Mouse (Mus musculus) CH12.LX (cell line): Measurements from ENCODE around the gene Cops7a. TPM values are rescaled to one million over a fixed set of nuclear protein-coding genes. Genes with fewer than 3 reads are reported as not detected.

ENCODE experiments used
- DNase-seq: peaks from one replicate; pipeline ENCODE4 v3.0.0-alpha.2; 2013; ENCODE audit errors: extremely low read depth
- H3K27ac ChIP-seq: 2 replicates; pipeline ENCODE4 v1.5.1; 2012; ENCODE audit warnings: low read depth, mild to moderate bottlenecking, control low read depth, moderate library complexity; ENCODE audit not compliant: insufficient read depth
- H3K27me3 ChIP-seq: replicated peaks from 2 replicates; pipeline ENCODE3; 2012; ENCODE audit warnings: inconsistent platforms
- H3K36me3 ChIP-seq, 2 experiments: replicated peaks in 1 of 2; 2 replicates each; pipeline versions ENCODE3 to v1.6.1; 2012; ENCODE audit warnings: inconsistent platforms in 1 of 2, low read length in 1 of 2, mild to moderate bottlenecking in 1 of 2, mixed read lengths in 1 of 2, moderate library complexity in 1 of 2; ENCODE audit not compliant: control insufficient read depth in 1 of 2, insufficient read depth in 1 of 2
- H3K4me1 ChIP-seq, 2 experiments: 2 replicates each; pipeline ENCODE4 v1.6.1; 2012; ENCODE audit warnings: inconsistent platforms in 1 of 2, moderate library complexity in 1 of 2; ENCODE audit not compliant: insufficient read depth in 2 of 2, control insufficient read depth in 1 of 2
- H3K4me2 ChIP-seq: 2 replicates; pipeline ENCODE4 v1.6.1; 2012; ENCODE audit warnings: low read depth, mild to moderate bottlenecking, control low read depth; ENCODE audit not compliant: poor library complexity, insufficient read depth, severe bottlenecking
- H3K4me3 ChIP-seq, 3 experiments: fragments of 150-350 bp in 1 of 3; sonication (generic) in 1 of 3; replicated peaks in 1 of 3; 2 replicates each; pipeline versions ENCODE3 to v1.5.1; 2011 to 2012; ENCODE audit warnings: low read depth in 2 of 3, low read length in 2 of 3, mild to moderate bottlenecking in 2 of 3, moderate library complexity in 2 of 3, control low read depth in 1 of 3, improper control_type of control experiment in 1 of 3, inconsistent platforms in 1 of 3, mixed read lengths in 1 of 3; ENCODE audit not compliant: poor library complexity in 1 of 3
- H3K79me2 ChIP-seq: replicated peaks from 2 replicates; pipeline ENCODE4 v1.6.1; 2012; ENCODE audit warnings: mild to moderate bottlenecking, moderate library complexity; ENCODE audit not compliant: control insufficient read depth, poor library complexity, insufficient read depth, severe bottlenecking; ENCODE audit errors: extremely low read depth
- H3K9ac ChIP-seq: 2 replicates; pipeline ENCODE4 v1.6.1; 2012; ENCODE audit warnings: low read depth, mild to moderate bottlenecking, control low read depth, moderate library complexity; ENCODE audit not compliant: insufficient read depth
- H3K9me3 ChIP-seq: replicated peaks from 2 replicates; pipeline ENCODE3; 2012; ENCODE audit warnings: low read length, inconsistent platforms, mixed read lengths
- BHLHE40 ChIP-seq: IDR thresholded peaks from 2 replicates; pipeline ENCODE4 v1.6.1; 2011; ENCODE audit warnings: mild to moderate bottlenecking, low read depth, low read length, improper control_type of control experiment
- CHD1 ChIP-seq: IDR thresholded peaks from 2 replicates; pipeline ENCODE4 v1.6.1; 2012; ENCODE audit warnings: low read depth, low read length, improper control_type of control experiment, inconsistent platforms
- CHD2 ChIP-seq: IDR thresholded peaks from 2 replicates; pipeline ENCODE4 v1.6.1; 2011; ENCODE audit warnings: low read length, improper control_type of control experiment
- CTCF ChIP-seq, 2 experiments: IDR thresholded peaks in 1 of 2; conservative IDR thresholded peaks in 1 of 2; 2 replicates each; pipeline ENCODE4 v1.5.1; 2011 to 2012; ENCODE audit warnings: low read depth in 2 of 2, low read length in 2 of 2, improper control_type of control experiment in 1 of 2, inconsistent platforms in 1 of 2, mild to moderate bottlenecking in 1 of 2, moderate library complexity in 1 of 2
- E2F4 ChIP-seq: IDR thresholded peaks from 2 replicates; pipeline ENCODE4 v1.6.1; 2011; ENCODE audit warnings: low read depth, low read length, improper control_type of control experiment; ENCODE audit not compliant: insufficient replicate concordance
- HCFC1 ChIP-seq: IDR thresholded peaks from 2 replicates; pipeline ENCODE4 v1.6.1; 2012; ENCODE audit warnings: low read depth, mild to moderate bottlenecking, inconsistent platforms, low read length, improper control_type of control experiment
- JUN ChIP-seq: IDR thresholded peaks from 2 replicates; pipeline ENCODE4 v1.6.1; 2011; ENCODE audit warnings: low read depth, mild to moderate bottlenecking, low read length, improper control_type of control experiment, moderate library complexity; ENCODE audit not compliant: insufficient read depth
- JUND ChIP-seq: conservative IDR thresholded peaks from 2 replicates; pipeline ENCODE4 v1.6.1; 2011; ENCODE audit warnings: low read depth, low read length, improper control_type of control experiment
- KAT2A ChIP-seq: IDR thresholded peaks from 2 replicates; pipeline ENCODE4 v1.6.1; 2012; ENCODE audit warnings: low read length, improper control_type of control experiment, inconsistent platforms; ENCODE audit not compliant: insufficient replicate concordance
- MEF2A ChIP-seq: IDR thresholded peaks from 2 replicates; pipeline ENCODE4 v1.6.1; 2014; ENCODE audit warnings: low read depth, mild to moderate bottlenecking, inconsistent platforms, low read length, improper control_type of control experiment, borderline replicate concordance
- MXI1 ChIP-seq: IDR thresholded peaks from 2 replicates; pipeline ENCODE4 v1.6.1; 2011; ENCODE audit warnings: mild to moderate bottlenecking, low read depth, low read length, improper control_type of control experiment
- MYC ChIP-seq: IDR thresholded peaks from 2 replicates; pipeline ENCODE4 v1.6.1; 2011; ENCODE audit warnings: low read depth, mild to moderate bottlenecking, improper control_type of control experiment, low read length
- NRF1 ChIP-seq: IDR thresholded peaks from 2 replicates; pipeline ENCODE4 v1.6.1; 2014; ENCODE audit warnings: low read depth, mild to moderate bottlenecking, inconsistent platforms, low read length, improper control_type of control experiment, moderate library complexity
- PAX5 ChIP-seq: IDR thresholded peaks from 2 replicates; pipeline ENCODE4 v1.6.1; 2012; ENCODE audit warnings: low read length, inconsistent platforms, mixed read lengths
- POLR2A ChIP-seq: IDR thresholded peaks from 2 replicates; pipeline ENCODE4 v1.6.1; 2011; ENCODE audit warnings: low read depth, mild to moderate bottlenecking, improper control_type of control experiment, low read length
- RAD21 ChIP-seq: IDR thresholded peaks from 2 replicates; pipeline ENCODE4 v1.6.1; 2011; ENCODE audit warnings: low read depth, mild to moderate bottlenecking, low read length, improper control_type of control experiment, moderate library complexity
- RCOR1 ChIP-seq: conservative IDR thresholded peaks from 2 replicates; pipeline ENCODE4 v1.6.1; 2012; ENCODE audit warnings: low read depth, mild to moderate bottlenecking, inconsistent platforms, low read length, improper control_type of control experiment
- SMC3 ChIP-seq: IDR thresholded peaks from 2 replicates; pipeline ENCODE4 v1.6.1; 2011; ENCODE audit warnings: low read depth, low read length, improper control_type of control experiment
- TCF12 ChIP-seq: IDR thresholded peaks from 2 replicates; pipeline ENCODE4 v1.6.1; 2014; ENCODE audit warnings: low read depth, mild to moderate bottlenecking, inconsistent platforms, low read length, improper control_type of control experiment
- USF1 ChIP-seq: IDR thresholded peaks from 2 replicates; pipeline ENCODE4 v1.6.1; 2014; ENCODE audit warnings: low read depth, mild to moderate bottlenecking, inconsistent platforms, low read length, improper control_type of control experiment
- ZC3H11A ChIP-seq: IDR thresholded peaks from 2 replicates; pipeline ENCODE4 v1.6.1; 2012; ENCODE audit warnings: low read depth, mild to moderate bottlenecking, inconsistent platforms, low read length, improper control_type of control experiment
- ZKSCAN1 ChIP-seq: IDR thresholded peaks from 2 replicates; pipeline ENCODE4 v1.6.1; 2012; ENCODE audit warnings: low read depth, inconsistent platforms, low read length, improper control_type of control experiment, borderline replicate concordance
- ZNF384 ChIP-seq: IDR thresholded peaks from 2 replicates; pipeline ENCODE4 v1.6.1; 2012; ENCODE audit warnings: low read depth, low read length, improper control_type of control experiment, inconsistent platforms
- dilution Hi-C: fragments of 300-500 bp; cut with MboI; formaldehyde crosslinking; loops from 2 replicates; pipeline ENCODE4 v1.14.3; 2020; ENCODE audit warnings: low sequenced_read_pairs; ENCODE audit not compliant: extremely low pct_unique_long_range_greater_than_20kb, extremely low pct_ligation_motif_present
- in situ Hi-C: fragments of 300-500 bp; cut with MboI; formaldehyde crosslinking; loops from 3 replicates; pipeline ENCODE4 v1.14.3; 2019; ENCODE audit warnings: low sequenced_read_pairs, low pct_ligation_motif_present, low pct_unique_long_range_greater_than_20kb, mixed read lengths
- polyA plus RNA-seq: library from polyadenylated mRNA; unstranded; fragments of >175 nt; gene quantifications from 2 replicates; pipeline ENCODE4 v1.2.1, GENCODE M21; 2012; ENCODE audit warnings: low read depth; ENCODE audit not compliant: insufficient read length
- total RNA-seq, 2 experiments: library from RNA; depleted of rRNA; stranded (reverse); fragments of 300-350 nt in 1 of 2; fragments of >200 nt in 1 of 2; gene quantifications; 2 replicates each; pipeline ENCODE4 v1.2.3; 2012 to 2014

The Cops7a gene
- total and polyA plus RNA-seq, 3 experiments = 73.2 to 114 (median 104) TPM

- Histone ChIP-seq H3K27ac (no peak overlapping the region), H3K4me1 (peaks cover 4 to 5% of the 10 kb centered on the region in 2 experiments; a peak in 3 of 4 replicates), H3K79me2 (no peaks in the 10 kb centered on the region), H3K4me2 (no peak overlapping the region), H3K27me3 (peaks cover 56% of the 10 kb centered on the region), H3K9ac (no peak overlapping the region), H3K4me3 (no peak overlapping the region), H3K9me3 (peaks cover 12% of the 10 kb centered on the region), H3K36me3 (no peaks in the 10 kb centered on the region)
- in situ Hi-C loops (no loop called here), dilution Hi-C loops (no loop called here)
- no peak for DNase-seq
- TF ChIP-seq BHLHE40 (no peak), NRF1 (no peak), MXI1 (no peak), RCOR1 (no peak), USF1 (no peak), E2F4 (no peak), KAT2A (no peak), CHD2 (no peak), MEF2A (no peak), ZKSCAN1 (no peak), MYC (no peak), PAX5 (no peak), JUN (no peak), ZNF384 (no peak), JUND (no peak), CHD1 (no peak), POLR2A (no peak), TCF12 (no peak), RAD21 (no peak), SMC3 (no peak)
These were observed 26.9 kb upstream of the Cops7a start for GRCm38 (mm10) chr6:124992241-124992640.

- peak; percentile 62 for DNase-seq
- in situ Hi-C loops (no loop called here), dilution Hi-C loops (no loop called here)
- Histone ChIP-seq H3K27ac (no peak overlapping the region), H3K9ac (no peak overlapping the region), H3K9me3 (peaks cover 8% of the 10 kb centered on the region), H3K36me3 (peaks cover 0 to 26% of the 10 kb centered on the region in 2 experiments), H3K4me3 (no peak overlapping the region), H3K79me2 (peaks cover 26% of the 10 kb centered on the region), H3K27me3 (no peaks in the 10 kb centered on the region), H3K4me1 (peaks cover 2 to 25% of the 10 kb centered on the region in 2 experiments; a peak in 3 of 4 replicates), H3K4me2 (no peak overlapping the region)
- TF ChIP-seq ZNF384 (peak; percentile 62), RAD21 (peak; percentile 56), ZC3H11A (no peak), CTCF (conservative IDR thresholded peaks at IDR 0.05 in 1 of 2, IDR thresholded peaks at IDR 0.05 in 1 of 2; ENCODE audit: low read depth in 2 of 2, low read length in 2 of 2) (peak; percentile 34 to 68), HCFC1 (no peak), SMC3 (peak; percentile 51)
These were observed 2.4 kb upstream of the Cops7a start for GRCm38 (mm10) chr6:124967766-124968165.
